Mouse (Mus musculus) midbrain, embryonic 14.5 days (tissue): ENCODE results near the gene Lrrtm4. TPM values are rescaled to one million over a fixed set of nuclear protein-coding genes. Genes with fewer than 3 reads are reported as not detected.
A peak's percentile ranks its signal among the peaks of the same experiment; 100 is the strongest.

Source experiments
- ATAC-seq: fragments of 200-750 bp; cut with Nextera tagmentation; 2 replicates; pipeline ENCODE4 v1.8.0; 2017; ENCODE audit warnings: moderate number of reproducible peaks, moderate library complexity; ENCODE audit not compliant: low FRiP score, low TSS enrichment
- DNase-seq: peaks from one replicate; pipeline ENCODE4 v3.0.0-alpha.2; 2015
- H3K27ac ChIP-seq: fragments of 300-500 bp; sonication (generic); replicated peaks from 2 replicates; pipeline ENCODE4 v1.5.1; 2014; ENCODE audit warnings: mild to moderate bottlenecking, low read depth, low read length, moderate library complexity
- H3K27me3 ChIP-seq: fragments of 300-500 bp; sonication (generic); 2 replicates; pipeline ENCODE4 v1.6.1; 2014; ENCODE audit warnings: low read length, control low read depth, mixed read lengths; ENCODE audit not compliant: control insufficient read depth, insufficient read depth
- H3K36me3 ChIP-seq: fragments of 300-500 bp; sonication (generic); 2 replicates; pipeline ENCODE4 v1.6.1; 2014; ENCODE audit warnings: low read length, control low read depth; ENCODE audit not compliant: control insufficient read depth, insufficient read depth
- H3K4me1 ChIP-seq: fragments of 300-500 bp; sonication (generic); 2 replicates; pipeline ENCODE4 v1.6.1; 2014; ENCODE audit warnings: mild to moderate bottlenecking, antibody characterized with exemption, low read length, control low read depth; ENCODE audit not compliant: control insufficient read depth, insufficient read depth
- H3K4me2 ChIP-seq: fragments of 300-500 bp; sonication (generic); 2 replicates; pipeline ENCODE4 v1.6.1; 2014; ENCODE audit warnings: mild to moderate bottlenecking, low read length, moderate library complexity
- H3K4me3 ChIP-seq: fragments of 300-500 bp; sonication (generic); replicated peaks from 2 replicates; pipeline ENCODE4 v1.5.1; 2014; ENCODE audit warnings: low read depth, low read length
- H3K9ac ChIP-seq: fragments of 300-500 bp; sonication (generic); replicated peaks from 2 replicates; pipeline ENCODE4 v1.6.1; 2014; ENCODE audit warnings: mild to moderate bottlenecking, low read length, moderate library complexity
- H3K9me3 ChIP-seq: fragments of 300-500 bp; sonication (generic); 2 replicates; pipeline ENCODE4 v1.6.1; 2016; ENCODE audit warnings: low read length, control low read depth, mixed read lengths; ENCODE audit not compliant: control insufficient read depth
- WGBS: fragments of 180-500 bp; shearing (Covaris S2); extraction: QIAGEN DNeasy Blood & Tissue Kit; methylation state at CpG from one replicate; pipeline ENCODE4 v1.1.7; 2014; 5-methylcytosine and 5-hydroxymethylcytosine counted together
- polyA plus RNA-seq: library from polyadenylated mRNA; unstranded; fragments of >200 nt; fragmentation: Nextera tagmentation; extraction: Ambion mirVana; gene quantifications from 2 replicates; pipeline ENCODE4 v1.2.1, GENCODE M21; 2014

Lrrtm4 gene
- polyA plus RNA-seq, 1 experiment from 2014 or later: 16.5 TPM

DNA sequence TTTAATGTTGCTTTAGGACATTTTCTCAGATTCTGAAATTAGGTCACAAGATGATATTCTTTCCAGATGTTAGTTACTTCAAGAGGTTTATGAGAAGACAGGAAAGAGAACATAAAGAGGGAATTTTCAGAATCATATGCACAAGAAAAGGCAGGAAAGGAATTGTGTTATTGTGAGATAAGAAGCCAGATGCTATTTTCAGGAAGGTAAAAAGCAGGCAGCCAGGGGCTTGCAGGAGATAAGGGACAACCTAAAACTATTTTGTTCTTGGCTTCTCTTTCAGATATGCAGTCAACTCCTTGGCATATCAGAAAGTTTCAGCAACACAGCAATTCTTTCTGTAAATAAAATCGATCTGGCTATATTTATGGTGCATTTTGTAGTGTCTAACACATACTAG, 338.4 kb downstream of the Lrrtm4 start:
- no peak overlapping the region for H3K4me3 ChIP-seq
- H3K9me3 ChIP-seq: no peaks in the 10 kb centered on the region
- H3K4me2 ChIP-seq: no peak overlapping the region
- ATAC-seq: no peak
- no peak for DNase-seq
- H3K36me3 ChIP-seq: no peaks in the 10 kb centered on the region
- no peaks in the 10 kb centered on the region for H3K4me1 ChIP-seq
- no peaks in the 10 kb centered on the region for H3K27me3 ChIP-seq
- H3K9ac ChIP-seq: no peak overlapping the region
- WGBS: 90% methylated on average over 1 of the region's 1 CpGs
- H3K27ac ChIP-seq: no peak overlapping the region

DNA sequence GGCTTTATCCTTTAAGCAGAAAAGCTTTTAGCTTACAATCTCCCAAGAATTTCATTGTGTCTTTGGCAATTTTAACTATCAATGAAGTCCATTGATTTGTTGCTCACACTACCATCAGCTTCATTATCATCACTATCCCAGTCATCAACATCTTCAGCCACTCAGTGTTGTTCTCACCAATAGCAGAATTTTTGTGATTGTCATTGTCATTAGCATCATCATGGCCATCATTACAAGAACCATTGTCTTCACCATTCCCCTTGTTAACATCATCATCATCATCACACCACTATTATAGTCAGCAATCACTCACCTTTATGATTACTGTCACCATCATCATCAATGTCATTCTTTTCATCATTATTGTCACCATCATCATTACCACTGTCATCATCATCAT, 344.9 kb downstream of the Lrrtm4 start:
- H3K9me3 ChIP-seq: no peaks in the 10 kb centered on the region
- no peaks in the 10 kb centered on the region for H3K27me3 ChIP-seq
- no peak overlapping the region for H3K4me2 ChIP-seq
- H3K27ac ChIP-seq: no peak overlapping the region
- no peak for ATAC-seq
- no peak overlapping the region for H3K9ac ChIP-seq
- H3K36me3 ChIP-seq: no peaks in the 10 kb centered on the region
- DNase-seq: no peak
- H3K4me3 ChIP-seq: no peak overlapping the region
- H3K4me1 ChIP-seq: no peaks in the 10 kb centered on the region

DNA sequence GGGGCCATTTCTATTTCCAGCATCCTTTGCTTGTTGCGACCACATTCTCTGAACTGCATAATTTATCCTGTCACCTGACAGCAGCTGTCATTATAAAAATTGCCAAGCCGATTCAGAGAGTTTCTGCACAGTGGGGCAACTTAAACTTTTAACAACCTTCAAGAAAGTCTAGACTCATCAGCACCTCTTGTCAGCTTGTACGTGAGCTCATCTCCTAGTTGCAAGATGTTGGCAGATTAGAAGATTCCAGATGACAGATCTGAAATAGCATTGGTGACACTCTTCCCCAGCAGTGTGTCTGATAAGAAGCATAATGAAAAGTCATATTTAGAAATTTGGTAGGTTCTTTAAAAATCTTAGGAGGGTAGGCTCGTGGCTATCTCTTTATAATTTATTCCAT, 347.9 kb downstream of the Lrrtm4 start:
- 78% methylated on average over 4 of the region's 4 CpGs for WGBS

DNA sequence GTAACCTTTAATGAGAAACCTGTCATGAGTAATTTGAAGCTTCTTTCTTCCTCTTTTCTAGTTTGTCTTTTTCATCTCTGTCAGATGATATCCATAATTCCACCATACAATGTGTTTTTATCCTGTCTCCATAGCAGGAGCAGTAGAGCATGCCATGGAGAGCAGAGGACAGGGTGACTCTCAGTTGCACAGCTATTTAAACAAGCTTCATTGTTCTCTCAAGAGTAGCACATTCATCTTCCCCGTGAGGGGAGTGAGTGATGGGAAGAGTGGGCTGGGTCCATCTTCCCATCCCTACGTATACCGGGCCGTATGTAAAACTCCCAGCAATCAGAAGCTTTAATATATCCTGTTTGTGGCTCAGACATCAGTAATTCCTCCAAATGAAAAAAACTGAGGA, 370.9 kb downstream of the Lrrtm4 start:
- no peaks in the 10 kb centered on the region for H3K4me1 ChIP-seq
- WGBS: 20% methylated on average over 4 of the region's 4 CpGs
- DNase-seq (no peak), ATAC-seq (no peak)
- no peak overlapping the region for H3K9ac ChIP-seq
- no peak overlapping the region for H3K27ac ChIP-seq
- H3K36me3 ChIP-seq: no peaks in the 10 kb centered on the region
- no peaks in the 10 kb centered on the region for H3K9me3 ChIP-seq
- H3K27me3 ChIP-seq: no peaks in the 10 kb centered on the region
- no peak overlapping the region for H3K4me3 ChIP-seq
- no peak overlapping the region for H3K4me2 ChIP-seq

More for the DNA sequence above, 347.9 kb downstream of the Lrrtm4 start:
- no peak for DNase-seq
- no peak overlapping the region for H3K9ac ChIP-seq
- H3K9me3 ChIP-seq: no peaks in the 10 kb centered on the region
- H3K4me2 ChIP-seq: no peak overlapping the region
- no peak for ATAC-seq
- no peak overlapping the region for H3K27ac ChIP-seq
- no peak overlapping the region for H3K4me3 ChIP-seq
- no peaks in the 10 kb centered on the region for H3K27me3 ChIP-seq
- no peaks in the 10 kb centered on the region for H3K4me1 ChIP-seq
- H3K36me3 ChIP-seq: no peaks in the 10 kb centered on the region

DNA sequence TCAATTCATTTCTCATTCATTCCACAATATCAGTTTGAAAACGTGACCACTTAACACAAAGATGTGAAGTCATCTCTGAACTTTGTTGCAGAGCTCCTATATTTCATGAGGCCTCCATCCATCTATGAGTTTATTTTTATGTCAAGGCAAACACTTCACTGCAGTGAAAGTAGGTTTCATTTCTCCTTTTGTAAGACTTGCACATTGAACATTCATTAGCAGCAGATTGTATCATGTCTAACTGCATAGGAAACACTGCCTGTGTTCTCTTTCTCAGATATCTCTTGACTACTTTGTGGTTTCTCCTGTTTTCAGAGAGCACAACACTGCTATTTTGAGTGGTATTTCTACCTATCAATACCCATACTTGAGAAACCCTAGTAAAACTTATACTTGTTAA, 388.1 kb downstream of the Lrrtm4 start:
- DNase-seq (no peak), ATAC-seq (no peak)
- Histone ChIP-seq H3K9ac (no peak overlapping the region), H3K27ac (no peak overlapping the region), H3K4me2 (no peak overlapping the region), H3K27me3 (no peaks in the 10 kb centered on the region), H3K9me3 (no peaks in the 10 kb centered on the region), H3K36me3 (no peaks in the 10 kb centered on the region), H3K4me3 (no peak overlapping the region), H3K4me1 (no peaks in the 10 kb centered on the region)
- WGBS: 85% methylated on average over 1 of the region's 1 CpGs

DNA sequence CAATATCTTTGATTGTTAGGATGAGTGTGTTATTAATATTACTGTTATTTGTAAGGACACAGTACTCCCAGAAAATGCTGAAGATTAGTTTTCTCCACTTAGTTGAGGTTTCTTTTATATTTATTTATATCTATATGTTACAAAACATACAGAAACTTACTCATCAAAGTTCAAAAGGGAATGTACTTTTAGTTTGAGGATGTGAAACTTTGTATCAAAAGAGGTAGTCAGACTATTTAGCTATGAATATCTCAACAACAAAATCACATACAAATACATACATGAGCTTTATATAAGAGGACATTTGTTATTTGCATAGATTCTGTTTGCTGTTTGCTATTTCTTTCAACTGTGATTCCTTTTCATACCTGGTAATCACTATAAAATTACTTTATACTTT, 421.5 kb downstream of the Lrrtm4 start:
- no peak overlapping the region for H3K27ac ChIP-seq
- no peak overlapping the region for H3K4me3 ChIP-seq
- H3K4me2 ChIP-seq: no peak overlapping the region
- DNase-seq (no peak), ATAC-seq (no peak)
- H3K9me3 ChIP-seq: no peaks in the 10 kb centered on the region
- H3K4me1 ChIP-seq: no peaks in the 10 kb centered on the region
- no peak overlapping the region for H3K9ac ChIP-seq
- H3K36me3 ChIP-seq: no peaks in the 10 kb centered on the region
- no peaks in the 10 kb centered on the region for H3K27me3 ChIP-seq

DNA sequence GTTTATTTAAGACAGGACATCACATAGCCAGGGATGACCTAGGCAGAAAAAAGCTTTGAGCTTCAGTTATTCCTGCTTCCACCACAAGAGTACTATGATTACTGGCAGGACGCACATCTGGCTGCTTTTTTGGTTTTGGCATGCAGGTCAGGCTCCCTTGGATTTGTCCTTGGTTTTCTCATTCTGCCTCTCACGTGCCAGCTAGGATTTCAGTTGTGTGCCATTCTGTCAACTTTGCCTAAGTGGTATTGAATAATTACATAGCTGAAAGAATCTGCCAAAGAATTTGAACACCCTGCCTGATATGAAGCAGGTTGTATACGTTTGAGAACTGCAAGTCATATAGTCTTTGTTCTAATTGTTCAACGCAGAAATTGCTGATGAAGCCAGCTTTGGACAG, 451.9 kb downstream of the Lrrtm4 start:
- H3K9ac ChIP-seq: no peak overlapping the region
- 67% methylated on average over 4 of the region's 4 CpGs for WGBS
- no peak overlapping the region for H3K4me3 ChIP-seq
- no peak for ATAC-seq
- no peaks in the 10 kb centered on the region for H3K36me3 ChIP-seq
- H3K4me1 ChIP-seq: no peaks in the 10 kb centered on the region
- no peak overlapping the region for H3K4me2 ChIP-seq
- H3K9me3 ChIP-seq: no peaks in the 10 kb centered on the region
- no peak overlapping the region for H3K27ac ChIP-seq
- DNase-seq: no peak
- H3K27me3 ChIP-seq: no peaks in the 10 kb centered on the region

DNA sequence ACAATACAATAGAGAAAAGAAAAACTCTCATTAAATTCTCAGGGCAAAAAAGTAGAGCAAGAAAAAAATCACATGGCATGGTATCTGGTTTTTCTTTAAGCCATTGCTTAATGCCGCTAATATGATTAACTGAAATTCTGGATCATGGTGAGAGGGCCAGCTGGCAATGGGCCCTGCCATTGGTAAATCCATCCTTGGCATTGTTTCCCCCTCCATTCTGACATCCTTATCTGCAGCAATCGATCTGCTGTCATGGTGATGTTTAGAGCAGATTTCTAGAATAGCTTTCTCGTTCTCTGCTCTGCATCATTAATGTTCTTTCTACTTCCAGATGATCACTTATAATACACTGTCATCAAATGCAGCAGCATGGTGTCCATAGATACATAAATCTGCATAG, 457.5 kb downstream of the Lrrtm4 start:
- H3K36me3 ChIP-seq: no peaks in the 10 kb centered on the region
- H3K9ac ChIP-seq: no peak overlapping the region
- DNase-seq (peak; percentile 31), ATAC-seq (peak; percentile 24; the same call in 1 of the 2 replicates)
- H3K4me2 ChIP-seq: no peak overlapping the region
- no peak overlapping the region for H3K27ac ChIP-seq
- H3K27me3 ChIP-seq: no peaks in the 10 kb centered on the region
- H3K9me3 ChIP-seq: no peaks in the 10 kb centered on the region
- WGBS: 39% methylated on average over 3 of the region's 3 CpGs
- no peaks in the 10 kb centered on the region for H3K4me1 ChIP-seq
- H3K4me3 ChIP-seq: no peak overlapping the region

DNA sequence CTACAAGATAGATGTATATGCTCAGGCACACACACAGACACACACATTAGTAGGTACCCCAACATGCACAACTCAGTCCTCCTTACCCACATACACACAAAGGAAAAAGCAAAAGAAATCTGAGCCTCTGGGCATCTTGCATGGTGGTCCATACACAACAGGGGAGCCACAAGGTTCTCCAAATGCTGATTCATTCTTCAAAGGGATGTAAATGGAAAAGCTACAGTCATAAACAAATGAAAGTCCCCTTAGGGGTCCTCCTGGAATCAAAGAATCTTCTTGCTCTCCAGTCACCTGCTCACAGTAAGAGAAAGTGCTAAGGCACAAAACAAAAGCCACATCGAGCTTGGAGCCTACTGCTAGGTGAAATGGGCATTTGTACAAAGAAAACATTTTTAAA, 526.3 kb downstream of the Lrrtm4 start:
- Histone ChIP-seq H3K27ac (no peak overlapping the region), H3K36me3 (no peaks in the 10 kb centered on the region), H3K9me3 (no peaks in the 10 kb centered on the region), H3K27me3 (no peaks in the 10 kb centered on the region), H3K4me3 (no peak overlapping the region), H3K4me2 (no peak overlapping the region), H3K9ac (no peak overlapping the region), H3K4me1 (no peaks in the 10 kb centered on the region)
- 6% methylated on average over 1 of the region's 1 CpGs for WGBS
- no peak for ATAC-seq
- peak; percentile 36 for DNase-seq
